Mouse (Mus musculus) C2C12 (cell line): Measurements from ENCODE around the gene Pam.

Source experiments
- CEBPB ChIP-seq: IDR thresholded peaks from one replicate; pipeline ENCODE4 v1.6.1; 2011; ENCODE audit warnings: low read depth, mild to moderate bottlenecking, control low read depth, moderate library complexity
- CTCF ChIP-seq: IDR thresholded peaks from one replicate; pipeline ENCODE4 v1.5.1; 2011; ENCODE audit not compliant: control insufficient read depth, insufficient read depth, insufficient read length
- FOSL1 ChIP-seq: IDR thresholded peaks from one replicate; pipeline ENCODE4 v1.8.0; 2011; ENCODE audit warnings: mild to moderate bottlenecking, low read length; ENCODE audit not compliant: poor library complexity, insufficient read depth, severe bottlenecking
- MAX ChIP-seq: IDR thresholded peaks from one replicate; pipeline ENCODE4 v1.6.1; 2011; ENCODE audit warnings: mild to moderate bottlenecking, control low read depth
- MYOD1 ChIP-seq: IDR thresholded peaks from one replicate; pipeline ENCODE4 v1.6.1; 2011; ENCODE audit warnings: low read depth; ENCODE audit not compliant: control insufficient read depth, insufficient read length
- MYOG ChIP-seq: IDR thresholded peaks from one replicate; pipeline ENCODE4 v1.6.1; 2011; ENCODE audit not compliant: control insufficient read depth, insufficient read length; ENCODE audit errors: extremely low read depth
- USF1 ChIP-seq: IDR thresholded peaks from one replicate; pipeline ENCODE4 v1.6.1; 2011; ENCODE audit warnings: low read depth, mild to moderate bottlenecking, control low read depth, moderate library complexity

GRCm38 (mm10) chr1:98015564-98015963 lies 79.9 kb downstream of the Pam start:
- TF ChIP-seq CTCF = no peak
- no peak for TF ChIP-seq MAX
- no peak for TF ChIP-seq MYOG
- TF ChIP-seq CEBPB = no peak
- TF ChIP-seq FOSL1 = no peak
- TF ChIP-seq USF1 = no peak
- TF ChIP-seq MYOD1 = no peak
